Mouse (Mus musculus) bone marrow macrophage, adult 2 months (primary cell): Measurements from ENCODE around the gene Eva1c. TPM values are rescaled to one million over a fixed set of nuclear protein-coding genes. Genes with fewer than 3 reads are reported as not detected.

Experiments
- H3K27ac ChIP-seq: 2 replicates; pipeline ENCODE4 v1.5.1; 2012; ENCODE audit warnings: low read depth, low read length; ENCODE audit not compliant: insufficient read depth
- H3K4me1 ChIP-seq: 2 replicates; pipeline ENCODE4 v1.6.1; 2012; ENCODE audit warnings: low read length; ENCODE audit not compliant: control insufficient read depth, insufficient read depth
- H3K4me3 ChIP-seq: 2 replicates; pipeline ENCODE4 v1.5.1; 2012; ENCODE audit warnings: mild to moderate bottlenecking, low read length, moderate library complexity; ENCODE audit not compliant: insufficient read depth
- CTCF ChIP-seq: IDR thresholded peaks from 2 replicates; pipeline ENCODE4 v1.5.1; 2012; ENCODE audit warnings: low read depth, mild to moderate bottlenecking, low read length, moderate library complexity
- POLR2A ChIP-seq: IDR thresholded peaks from 2 replicates; pipeline ENCODE4 v1.6.1; 2012; ENCODE audit warnings: mild to moderate bottlenecking, low read depth, low read length, borderline replicate concordance
- polyA plus RNA-seq: library from polyadenylated mRNA; stranded (reverse); fragments of >200 nt; gene quantifications from 2 replicates; pipeline ENCODE4 v1.2.4, GENCODE M21; 2012; ENCODE audit not compliant: missing spikeins, insufficient read depth, insufficient read length

Gene Eva1c
- polyA plus RNA-seq, 1 experiment, result not detected

DNA sequence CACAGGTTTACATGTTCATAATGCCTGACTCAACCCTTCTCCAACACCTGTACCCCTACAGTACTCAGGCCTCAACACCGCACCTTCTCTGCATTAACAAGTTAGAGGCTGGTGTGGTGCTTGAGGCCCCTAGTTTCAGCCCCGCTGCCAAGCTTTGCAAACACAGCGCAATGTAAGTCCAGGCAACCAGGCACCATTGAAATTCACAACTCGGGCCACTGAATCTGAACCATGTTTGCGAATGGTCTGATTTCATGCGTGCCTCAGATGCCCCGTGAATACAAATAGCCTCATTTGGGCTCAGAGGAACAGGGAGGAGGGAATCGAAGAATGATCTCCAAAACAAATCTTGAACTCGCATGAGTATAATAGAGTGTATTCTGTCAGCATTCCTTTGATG is 15.6 kb downstream of the Eva1c start:
- Histone ChIP-seq H3K4me1 (no peaks in the 10 kb centered on the region), H3K4me3 (no peak overlapping the region), H3K27ac (no peak overlapping the region)
- no peak for TF ChIP-seq POLR2A
- no peak for TF ChIP-seq CTCF

DNA sequence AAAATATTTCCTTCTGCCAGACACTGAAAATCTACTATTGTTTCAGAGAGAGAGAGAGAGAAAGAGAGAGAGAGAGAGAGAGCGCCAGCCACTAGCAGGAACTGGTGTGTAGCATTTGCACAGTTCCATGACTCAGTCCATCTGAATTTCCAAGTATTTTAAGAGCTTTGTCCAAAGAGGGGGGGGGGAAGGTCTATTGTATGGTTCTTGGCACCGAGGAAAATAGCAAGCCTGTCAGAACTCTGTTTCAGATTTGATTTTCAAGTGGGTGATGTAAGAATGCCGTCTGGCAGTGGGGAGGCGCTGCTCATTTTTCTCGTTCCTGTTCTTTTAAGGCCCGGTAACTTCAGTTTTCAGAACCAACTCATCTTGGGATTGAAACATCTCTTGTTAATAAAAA is 18.5 kb downstream of the Eva1c start:
- Histone ChIP-seq H3K27ac (no peak overlapping the region), H3K4me3 (no peak overlapping the region), H3K4me1 (no peaks in the 10 kb centered on the region)
- TF ChIP-seq POLR2A (no peak), CTCF (no peak)

DNA sequence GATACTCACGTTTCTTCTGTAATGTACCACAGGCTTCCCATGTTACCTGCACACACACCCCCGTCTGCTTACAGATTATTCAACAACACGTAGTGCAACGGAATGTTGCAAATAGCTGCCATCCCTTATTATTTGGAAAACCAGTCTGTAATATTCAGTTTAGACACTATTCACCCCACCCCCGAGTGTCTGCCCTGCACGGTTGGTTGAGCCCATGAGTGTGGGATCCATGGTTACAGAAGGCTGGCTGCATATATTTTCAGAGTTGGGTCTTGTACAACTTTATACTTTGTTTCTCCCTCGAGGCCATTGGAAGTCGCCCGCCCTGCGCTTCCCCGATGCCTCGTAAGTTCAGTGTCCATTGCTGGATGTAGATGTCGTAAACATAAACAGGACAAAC is 19.1 kb downstream of the Eva1c start:
- H3K27ac ChIP-seq, result no peak overlapping the region
- H3K4me1 ChIP-seq, result no peaks in the 10 kb centered on the region
- no peak overlapping the region for H3K4me3 ChIP-seq
- TF ChIP-seq POLR2A (no peak), CTCF (no peak)

DNA sequence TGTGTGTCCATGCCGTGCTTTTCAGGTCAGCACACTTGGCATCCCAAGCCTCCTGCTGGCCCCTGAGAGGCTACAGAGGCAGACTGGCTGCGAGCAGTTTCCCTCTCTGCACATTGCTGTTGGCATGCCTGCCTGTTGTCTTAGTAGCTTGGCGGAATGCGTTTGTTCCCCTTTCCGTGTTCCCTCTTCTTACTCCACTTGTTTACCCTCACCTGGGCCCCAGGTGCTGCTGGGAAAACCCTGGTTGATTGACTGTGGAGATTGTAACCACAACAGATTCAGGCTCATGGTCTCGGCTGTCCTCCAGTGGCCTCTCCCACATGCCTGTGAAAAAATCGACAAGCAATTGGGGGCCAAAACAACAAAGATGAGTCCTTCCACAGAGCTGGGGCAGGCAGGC is 22.2 kb downstream of the Eva1c start:
- Histone ChIP-seq H3K27ac (no peak overlapping the region), H3K4me1 (no peaks in the 10 kb centered on the region), H3K4me3 (no peak overlapping the region)
- TF ChIP-seq POLR2A (no peak), CTCF (no peak)

DNA sequence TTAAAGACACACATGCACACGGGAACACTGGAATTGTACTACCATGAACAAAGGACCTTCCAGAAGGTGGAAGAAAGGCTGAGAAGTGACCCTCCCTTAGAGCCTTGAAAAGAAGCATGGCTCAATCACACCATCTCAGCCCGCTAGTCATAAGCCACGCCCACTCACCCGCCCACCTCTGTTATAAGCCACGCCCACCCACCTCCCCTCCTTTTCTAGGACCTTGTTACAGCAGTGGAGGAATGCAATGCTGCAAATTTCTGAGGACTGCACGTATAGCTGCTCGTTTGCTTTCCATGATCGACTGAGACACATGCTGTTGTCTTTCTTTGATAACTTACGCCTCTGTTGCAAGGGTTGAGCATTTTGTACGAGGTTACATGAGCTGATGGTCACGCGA is 22.7 kb downstream of the Eva1c start:
- Histone ChIP-seq H3K27ac (no peak overlapping the region), H3K4me1 (no peaks in the 10 kb centered on the region), H3K4me3 (no peak overlapping the region)
- TF ChIP-seq CTCF, result no peak
- no peak for TF ChIP-seq POLR2A

DNA sequence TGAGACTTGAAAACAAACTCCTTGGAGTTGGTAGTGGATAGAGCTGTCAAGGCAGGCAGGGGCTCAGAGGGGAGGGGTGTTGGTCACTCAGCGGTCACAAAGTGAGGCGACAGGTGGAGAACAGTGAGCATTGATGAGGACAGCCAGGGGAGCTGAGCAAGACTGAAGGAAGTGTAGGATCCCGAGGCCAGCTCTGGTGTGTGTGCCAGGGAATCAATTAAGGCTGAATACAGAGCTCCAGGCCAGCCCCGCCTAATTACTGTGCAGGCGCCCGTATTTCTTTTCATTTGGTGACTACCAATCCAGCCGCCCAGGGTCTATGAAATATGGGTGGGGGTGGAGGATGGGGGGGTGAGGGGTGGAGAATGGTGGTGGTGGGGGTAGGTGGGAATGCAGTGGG is 24.4 kb downstream of the Eva1c start:
- Histone ChIP-seq H3K4me3 (no peak overlapping the region), H3K27ac (no peak overlapping the region), H3K4me1 (no peaks in the 10 kb centered on the region)
- TF ChIP-seq CTCF (no peak), POLR2A (no peak)

DNA sequence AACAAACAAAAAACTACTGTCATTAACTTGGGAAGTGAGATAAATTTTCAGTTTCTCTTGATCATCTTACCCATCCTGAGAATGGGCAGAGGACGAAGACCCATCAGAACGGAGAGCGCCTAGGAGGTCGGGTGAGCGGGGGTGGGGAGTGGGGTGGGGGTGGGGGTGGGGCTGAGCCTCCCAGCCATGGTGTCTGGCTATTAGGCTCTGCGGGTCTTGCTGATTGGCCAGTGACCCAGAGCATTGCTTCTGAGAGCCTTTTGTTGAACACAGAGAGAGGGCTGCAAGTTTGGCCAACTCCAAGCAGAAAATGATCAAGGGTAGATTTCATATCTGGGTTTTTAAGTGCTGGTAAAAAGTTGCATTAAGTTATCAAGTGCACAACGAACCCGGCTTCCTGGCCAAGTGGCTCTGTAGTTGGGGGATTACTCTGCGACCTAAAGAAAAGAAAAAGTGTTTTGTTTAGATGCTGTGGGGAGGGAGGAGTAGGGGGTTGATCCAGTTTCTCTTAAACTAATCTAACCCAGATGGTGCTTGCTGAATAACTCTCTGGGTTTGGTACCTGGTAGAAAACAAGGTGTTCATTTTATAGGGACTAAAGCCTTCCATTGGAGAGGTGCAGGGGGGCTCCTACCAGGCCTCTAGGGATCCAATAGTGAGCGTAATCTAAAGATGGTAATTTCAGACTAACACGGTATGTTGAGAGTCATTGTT is 25.3 kb downstream of the Eva1c start:
- Histone ChIP-seq H3K4me1 (no peaks in the 10 kb centered on the region), H3K27ac (no peak overlapping the region), H3K4me3 (no peak overlapping the region)
- no peak for TF ChIP-seq CTCF
- TF ChIP-seq POLR2A, result no peak

DNA sequence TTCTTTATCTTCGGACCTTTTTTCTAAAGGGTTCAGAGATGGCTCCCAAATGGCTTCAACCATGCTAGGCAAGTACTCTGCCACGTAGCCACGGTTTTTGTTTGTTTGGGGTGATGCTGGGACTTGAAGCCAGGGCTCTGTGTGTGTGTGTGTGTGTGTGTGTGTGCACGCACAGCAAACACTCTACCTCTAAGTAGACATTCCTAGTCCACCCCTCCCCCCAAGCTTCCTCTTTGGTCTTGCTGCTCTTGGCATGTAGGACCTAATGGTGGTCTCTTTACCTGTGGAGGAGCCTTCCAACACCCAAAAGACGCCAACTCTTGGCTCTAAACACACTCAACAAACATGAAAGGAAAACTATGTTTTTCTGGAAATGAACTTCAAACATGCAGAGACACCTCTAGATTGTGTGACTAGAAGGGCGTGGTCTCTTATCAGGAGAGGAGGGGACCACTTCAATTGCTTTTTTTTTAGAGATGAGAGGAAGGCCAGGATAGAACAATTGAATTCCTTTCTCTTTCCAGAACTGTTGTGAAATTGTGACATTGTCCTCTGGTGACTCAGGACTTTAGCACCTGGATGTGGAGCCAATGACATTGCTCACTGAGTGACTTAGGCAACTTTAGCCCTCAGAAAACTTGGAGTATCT is 30.2 kb downstream of the Eva1c start:
- TF ChIP-seq POLR2A (no peak), CTCF (no peak)
- Histone ChIP-seq H3K4me3 (no peak overlapping the region), H3K4me1 (no peaks in the 10 kb centered on the region), H3K27ac (no peak overlapping the region)

DNA sequence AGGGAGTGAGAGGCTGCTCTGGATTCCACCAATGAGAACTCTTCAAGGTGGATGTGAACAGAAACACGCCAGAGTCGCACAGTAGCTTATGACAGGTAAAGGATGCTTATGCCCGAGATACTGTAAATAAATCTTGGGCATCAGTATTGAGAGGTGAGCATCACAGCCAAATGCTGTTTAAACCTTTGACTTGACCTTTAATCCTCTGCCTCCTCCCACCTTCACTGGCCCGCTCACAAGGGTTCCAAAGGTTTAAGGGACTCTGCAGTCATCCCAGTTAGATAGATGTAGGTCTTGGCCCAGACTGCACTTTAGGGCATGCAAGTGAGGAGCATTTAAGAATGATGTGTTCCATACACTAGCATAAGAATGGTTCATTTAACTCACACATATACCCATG is 31.7 kb downstream of the Eva1c start:
- H3K4me3 ChIP-seq, result no peak overlapping the region
- TF ChIP-seq CTCF (no peak), POLR2A (no peak)
- no peaks in the 10 kb centered on the region for H3K4me1 ChIP-seq
- no peak overlapping the region for H3K27ac ChIP-seq

DNA sequence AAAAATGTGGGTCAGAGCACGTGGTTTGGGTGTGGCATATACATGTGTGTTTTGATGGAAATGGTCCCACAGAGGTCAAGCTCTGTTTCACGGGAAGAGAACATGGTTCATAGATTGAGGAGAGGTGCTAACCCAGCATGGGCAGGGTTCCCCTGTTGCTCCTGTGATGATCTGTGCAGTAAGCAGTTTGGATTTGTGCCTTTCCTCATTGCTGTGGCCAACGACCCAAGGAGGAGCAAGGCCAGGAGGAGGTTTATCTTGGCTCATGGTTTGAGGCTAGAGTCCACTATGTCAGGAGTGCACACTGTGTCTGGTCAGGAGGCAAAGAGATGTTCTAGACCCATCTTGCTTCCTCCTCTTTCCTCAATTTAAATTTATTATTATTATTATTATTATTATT is 36.5 kb downstream of the Eva1c start:
- TF ChIP-seq CTCF (no peak), POLR2A (no peak)
- H3K4me1 ChIP-seq, result no peaks in the 10 kb centered on the region
- no peak overlapping the region for H3K4me3 ChIP-seq
- H3K27ac ChIP-seq, result no peak overlapping the region
